Mouse (Mus musculus) 3T3-L1 (cell line): Measurements from ENCODE around the gene 4921536K21Rik.

ENCODE experiments used
- DNase-seq: peaks from one replicate; pipeline ENCODE4 v3.0.0-alpha.2; 2015; ENCODE audit warnings: low read depth, low spot score

Gene 4921536K21Rik

DNA sequence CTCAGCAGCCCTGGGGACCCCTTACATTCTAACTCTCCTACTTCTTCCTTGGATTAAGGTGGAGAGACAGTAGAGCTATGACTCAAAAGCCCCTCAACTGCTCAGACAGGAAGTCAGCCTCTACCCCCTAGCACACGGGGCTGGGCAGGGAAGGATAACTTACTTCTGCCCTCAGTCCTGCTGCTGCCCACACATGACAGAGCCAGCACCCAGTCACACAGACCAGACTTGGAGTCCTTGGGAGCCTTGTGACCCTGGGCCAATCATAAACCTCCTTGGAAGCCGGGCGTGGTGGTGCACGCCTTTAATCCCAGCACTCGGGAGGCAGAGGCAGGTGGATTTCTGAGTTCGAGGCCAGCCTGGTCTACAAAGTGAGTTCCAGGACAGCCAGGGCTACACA is 16.5 kb upstream of the 4921536K21Rik start:
- DNase-seq = peak; percentile 39

- peak; percentile 47 for DNase-seq
These were observed 15.8 kb upstream of the 4921536K21Rik start for GRCm38 (mm10) chr11:3910513-3911310.

- peak; percentile 69 for DNase-seq
These were observed 14.3 kb upstream of the 4921536K21Rik start for GRCm38 (mm10) chr11:3909236-3909635.

- peak; percentile 80 for DNase-seq
These were observed 10.5 kb upstream of the 4921536K21Rik start for GRCm38 (mm10) chr11:3905446-3905845.

GRCm38 (mm10) chr11:3904673-3905072 is 9.8 kb upstream of the 4921536K21Rik start:
- DNase-seq = no peak

- DNase-seq = peak; percentile 88
These were observed 8.1 kb upstream of the 4921536K21Rik start for GRCm38 (mm10) chr11:3903046-3903445.

DNA sequence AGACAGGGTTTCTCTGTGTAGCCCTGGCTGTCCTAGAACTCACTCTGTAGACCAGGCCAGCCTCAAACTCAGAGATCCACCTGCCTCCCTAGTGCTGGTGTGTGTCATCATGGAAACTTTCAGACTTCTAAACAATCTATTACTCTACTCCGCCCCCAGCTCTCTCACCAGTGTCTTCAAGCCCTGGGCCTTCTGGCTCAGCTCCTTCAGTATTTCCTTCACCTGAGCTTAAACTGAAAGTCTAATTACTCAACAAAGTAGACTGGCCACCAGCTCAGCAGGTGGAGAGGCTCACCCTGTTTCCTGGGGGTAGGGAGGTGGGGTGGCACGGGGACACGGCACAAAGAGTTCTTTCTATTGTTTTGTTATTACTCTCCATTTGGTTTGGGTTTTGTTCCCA is 7.6 kb upstream of the 4921536K21Rik start:
- peak; percentile 50 for DNase-seq

- no peak for DNase-seq
These were observed 5.4 kb upstream of the 4921536K21Rik start for GRCm38 (mm10) chr11:3900296-3900695.

DNA sequence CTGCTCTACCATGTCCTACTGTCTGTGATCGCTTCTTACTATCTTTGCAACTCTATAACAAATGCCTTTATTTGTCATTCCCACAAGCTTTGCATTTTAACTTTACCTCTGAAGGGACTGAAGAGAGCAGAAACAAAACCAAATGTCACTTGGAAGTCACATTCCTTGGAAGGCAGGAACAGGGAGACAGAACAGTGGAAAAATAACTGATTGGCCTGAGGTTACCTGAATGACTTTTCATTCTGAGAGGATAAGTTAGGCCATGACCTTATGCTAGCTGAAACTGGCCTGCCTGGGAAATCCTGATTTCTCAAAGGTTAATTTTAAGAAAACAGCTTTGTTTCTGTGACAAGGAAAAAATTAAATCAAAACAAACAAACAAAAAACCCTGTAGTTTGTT is 1.0 kb upstream of the 4921536K21Rik start:
- DNase-seq = no peak

- peak; percentile 60 for DNase-seq
These were observed 560 bp upstream of the 4921536K21Rik start for GRCm38 (mm10) chr11:3895458-3895857.

DNA sequence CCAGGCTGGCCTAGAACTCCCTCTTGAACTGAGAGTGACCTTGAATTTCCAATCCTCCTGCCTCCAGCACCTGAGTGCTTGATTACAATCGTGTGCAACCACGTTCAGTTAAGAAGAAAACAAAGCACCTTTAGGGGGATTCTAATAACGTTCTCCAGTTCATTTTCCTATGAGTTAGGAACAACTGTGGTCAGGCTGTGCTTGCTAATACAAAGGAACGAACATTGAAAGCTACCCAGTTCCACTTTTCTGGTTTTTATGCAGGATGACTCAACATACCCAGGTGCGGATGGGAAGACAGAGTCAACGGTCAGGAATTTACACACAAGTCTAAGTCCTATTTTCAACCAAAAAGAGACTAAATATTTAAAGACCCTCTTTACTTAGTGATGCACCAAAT is 928 bp downstream of the 4921536K21Rik start:
- peak; percentile 20 for DNase-seq

GRCm38 (mm10) chr11:3887331-3887730 is 7.6 kb downstream of the 4921536K21Rik start:
- peak; percentile 11 for DNase-seq

- DNase-seq = no peak
These were observed 11.2 kb downstream of the 4921536K21Rik start for GRCm38 (mm10) chr11:3883711-3884110.

DNA sequence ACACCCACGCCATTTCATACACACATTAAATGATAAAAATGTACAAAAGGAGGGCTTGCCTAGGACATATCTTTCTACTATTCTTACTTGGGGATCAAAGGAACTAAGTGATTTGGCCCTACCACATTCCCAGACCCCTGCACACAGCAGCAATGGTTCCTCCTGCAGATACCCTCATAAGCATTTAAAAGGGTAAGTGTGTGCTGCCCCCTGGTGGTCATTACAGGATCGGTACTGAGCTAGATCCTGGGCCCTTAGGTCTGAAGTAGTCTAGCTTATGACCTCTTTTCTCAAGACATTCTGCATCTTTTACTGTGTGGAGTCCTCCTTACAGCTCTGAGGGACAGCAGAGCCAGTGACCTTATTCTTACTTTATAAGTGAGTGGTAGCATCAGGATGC is 15.1 kb downstream of the 4921536K21Rik start:
- peak; percentile 87 for DNase-seq

DNA sequence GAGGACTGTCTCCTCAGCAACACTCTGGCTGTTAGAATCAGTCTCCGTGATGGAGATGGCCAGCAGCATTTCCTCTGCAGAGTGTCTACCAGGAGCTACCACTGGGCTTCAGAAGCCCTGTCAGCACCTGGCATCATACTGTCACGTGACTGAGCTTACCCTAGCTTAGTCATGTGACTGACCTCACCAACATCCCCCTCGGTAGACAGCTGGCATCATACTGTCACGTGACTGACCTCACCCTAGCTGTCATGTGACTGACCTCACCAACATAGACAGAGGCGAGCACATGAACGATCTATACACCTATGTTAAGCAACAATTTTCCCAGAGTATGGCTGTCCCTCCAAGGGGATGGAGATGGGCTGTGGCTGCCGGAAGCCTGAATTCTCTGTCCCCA is 16.2 kb downstream of the 4921536K21Rik start:
- DNase-seq = no peak

GRCm38 (mm10) chr11:3876419-3876818 is 18.5 kb downstream of the 4921536K21Rik start:
- no peak for DNase-seq

- DNase-seq = no peak
These were observed 30.6 kb downstream of the 4921536K21Rik start for GRCm38 (mm10) chr11:3864343-3864742.

- DNase-seq = no peak
These were observed 31.3 kb downstream of the 4921536K21Rik start, which contains the start of gene Osbp2 for GRCm38 (mm10) chr11:3863454-3864112. TSS of gene Osbp2 (minus strand) at chr11:3863903.

DNA sequence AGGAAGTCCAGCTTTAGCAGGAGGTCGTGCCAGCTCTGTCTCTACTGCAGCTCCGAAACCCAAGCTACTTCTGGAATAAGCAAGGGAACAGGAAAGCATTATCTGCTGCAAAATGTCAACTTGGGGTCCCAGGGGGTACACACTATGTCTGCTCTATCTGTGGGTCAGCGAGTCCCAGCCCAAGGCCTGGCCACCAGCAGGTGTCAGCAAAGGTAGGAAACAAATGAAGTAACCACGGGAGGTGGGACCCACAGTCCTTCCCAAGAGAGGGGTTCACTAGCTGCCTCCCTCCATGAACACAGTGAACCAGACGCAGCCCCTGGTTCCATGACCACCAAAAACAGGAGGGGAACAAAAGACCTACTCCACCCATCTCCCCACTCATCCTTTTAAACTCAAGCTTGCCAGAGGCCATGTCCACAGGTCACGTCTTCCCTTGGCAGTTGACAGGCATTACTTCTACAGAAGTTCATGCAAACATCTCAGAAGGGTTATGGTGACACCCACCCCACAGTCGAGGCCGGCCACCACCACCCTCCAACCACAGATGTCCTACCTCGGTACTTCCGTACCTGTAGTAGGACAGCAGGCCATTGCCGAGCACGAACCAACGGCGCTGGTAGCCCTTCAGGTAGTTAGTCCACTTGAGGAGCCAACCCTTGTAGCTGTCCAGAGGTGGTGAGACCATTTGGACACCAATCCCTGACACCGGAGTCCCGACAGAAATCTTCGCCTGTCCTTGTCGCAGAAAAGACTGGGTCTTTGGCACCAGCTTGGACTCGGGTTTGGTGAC is 32.0 kb downstream of the 4921536K21Rik start:
- no peak for DNase-seq

- DNase-seq = peak; percentile 44
These were observed 34.5 kb downstream of the 4921536K21Rik start for GRCm38 (mm10) chr11:3860361-3860760.

DNA sequence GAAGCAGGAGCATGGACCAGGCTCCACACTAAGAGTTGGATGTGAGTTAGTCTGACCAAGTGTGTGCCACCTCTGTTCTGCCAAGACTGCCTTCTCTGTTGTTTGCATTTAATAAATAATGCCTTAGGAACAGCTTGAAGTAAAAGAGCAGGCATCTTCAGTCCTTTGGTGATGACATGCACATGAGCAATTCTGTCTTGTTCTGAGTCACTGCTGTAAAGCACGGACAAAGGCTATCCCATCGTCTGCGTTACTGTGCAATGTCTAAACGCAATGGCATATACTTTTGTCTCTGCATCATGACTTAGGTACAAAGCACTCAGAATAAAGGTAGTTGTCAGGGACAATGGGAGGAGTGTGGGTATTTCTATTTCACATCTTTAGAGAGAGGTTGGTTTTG is 35.1 kb downstream of the 4921536K21Rik start:
- peak; percentile 56 for DNase-seq

DNA sequence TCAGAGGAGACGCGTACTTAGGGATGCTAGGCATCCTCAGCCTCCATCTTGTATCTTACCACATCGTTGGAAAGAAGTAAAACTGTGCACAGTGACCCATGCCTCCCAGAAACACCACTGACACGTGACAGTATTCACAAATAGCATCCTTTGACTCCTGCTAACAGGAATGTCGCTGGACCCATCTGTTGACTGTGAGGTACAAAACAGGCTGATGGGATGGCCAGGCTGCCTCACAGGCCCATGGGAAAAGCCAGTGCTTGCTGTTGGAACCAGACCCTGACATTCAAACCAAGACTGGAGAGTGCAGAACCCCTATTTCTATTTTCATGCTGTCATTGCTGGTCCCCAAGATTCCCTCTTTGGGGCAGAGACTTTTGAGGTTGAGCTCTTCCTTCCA is 37.0 kb downstream of the 4921536K21Rik start:
- DNase-seq = no peak
